Mouse (Mus musculus) limb, embryonic 14.5 days (tissue): ENCODE results near the gene Selenow. TPM values are rescaled to one million over a fixed set of nuclear protein-coding genes. Genes with fewer than 3 reads are reported as not detected.

Source experiments
- ATAC-seq: fragments of 200-750 bp; cut with Nextera tagmentation; 2 replicates; pipeline ENCODE4 v1.8.0; 2017; ENCODE audit warnings: low read depth, moderate number of reproducible peaks, moderate TSS enrichment; ENCODE audit not compliant: low FRiP score
- DNase-seq: peaks from one replicate; pipeline ENCODE4 v3.0.0-alpha.2; 2015; ENCODE audit warnings: low spot score
- H3K27ac ChIP-seq: fragments of 300-500 bp; sonication (generic); replicated peaks from 2 replicates; pipeline ENCODE4 v1.5.1; 2014; ENCODE audit warnings: low read depth, mild to moderate bottlenecking, low read length, moderate library complexity, mixed read lengths
- H3K27me3 ChIP-seq: fragments of 300-500 bp; sonication (generic); 2 replicates; pipeline ENCODE4 v1.6.1; 2014; ENCODE audit warnings: low read length, mixed read lengths; ENCODE audit not compliant: control insufficient read depth, insufficient read depth
- H3K36me3 ChIP-seq: fragments of 300-500 bp; sonication (generic); 2 replicates; pipeline ENCODE4 v1.6.1; 2014; ENCODE audit warnings: mild to moderate bottlenecking, low read length, moderate library complexity, mixed read lengths; ENCODE audit not compliant: control insufficient read depth, insufficient read depth
- H3K4me1 ChIP-seq: fragments of 300-500 bp; sonication (generic); 2 replicates; pipeline ENCODE4 v1.6.1; 2014; ENCODE audit warnings: antibody characterized with exemption, low read length, mixed read lengths; ENCODE audit not compliant: control insufficient read depth, insufficient read depth
- H3K4me2 ChIP-seq: fragments of 300-500 bp; sonication (generic); replicated peaks from 2 replicates; pipeline ENCODE4 v1.6.1; 2014; ENCODE audit warnings: low read depth, mild to moderate bottlenecking, low read length, moderate library complexity; ENCODE audit not compliant: severe bottlenecking
- H3K4me3 ChIP-seq: fragments of 300-500 bp; sonication (generic); replicated peaks from 2 replicates; pipeline ENCODE4 v1.5.1; 2014; ENCODE audit warnings: low read length
- H3K9ac ChIP-seq: fragments of 300-500 bp; sonication (generic); 2 replicates; pipeline ENCODE4 v1.6.1; 2014; ENCODE audit warnings: mild to moderate bottlenecking, low read depth, low read length, moderate library complexity; ENCODE audit not compliant: severe bottlenecking
- H3K9me3 ChIP-seq: fragments of 300-500 bp; sonication (generic); 2 replicates; pipeline ENCODE4 v1.6.1; 2016; ENCODE audit warnings: low read length; ENCODE audit not compliant: control insufficient read depth
- POLR2A ChIP-seq: fragments of 200-500 bp; IDR thresholded peaks from 2 replicates; pipeline ENCODE4 v1.8.0; 2012; ENCODE audit warnings: inconsistent platforms, mild to moderate bottlenecking, moderate library complexity, borderline replicate concordance; ENCODE audit not compliant: insufficient read depth, insufficient read length; ENCODE audit errors: extremely low read depth
- WGBS: fragments of 180-500 bp; shearing (Covaris S2); extraction: QIAGEN DNeasy Blood & Tissue Kit; methylation state at CpG from one replicate; pipeline ENCODE4 v1.1.7; 2014; 5-methylcytosine and 5-hydroxymethylcytosine counted together
- polyA plus RNA-seq, 2 experiments: library from polyadenylated mRNA; depleted of rRNA in 1 of 2; stranded (reverse) in 1 of 2; unstranded in 1 of 2; fragments of >200 nt; fragmentation: Nextera tagmentation in 1 of 2; extraction: Ambion mirVana in 1 of 2; gene quantifications; 2 replicates each; pipeline versions ENCODE4 v1.2.1 to v1.2.3; 2012 to 2014

Gene Selenow
- polyA plus RNA-seq, 2 experiments, result 588 to 1,065 TPM

DNA sequence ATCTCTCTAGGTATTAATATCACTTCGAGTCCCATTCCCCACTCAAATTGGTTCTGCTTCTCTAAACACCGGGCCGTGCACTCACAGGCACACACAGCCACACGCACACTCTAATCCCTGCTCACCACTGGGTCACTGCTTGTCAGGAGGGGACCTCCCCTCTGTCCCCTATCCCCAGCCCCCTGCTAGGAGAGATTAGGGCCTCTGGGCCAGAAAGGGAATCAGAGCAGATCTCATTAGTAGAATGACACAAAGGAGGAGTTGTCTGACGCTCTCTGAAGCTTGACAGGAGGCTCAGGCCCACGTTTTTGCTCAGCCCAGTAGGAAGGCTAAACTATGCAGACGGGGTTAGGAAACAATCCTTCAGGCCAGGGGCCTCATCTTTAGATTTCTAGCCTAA is 40.8 kb downstream of the Selenow start:
- WGBS, result 31% methylated on average over 7 of the region's 7 CpGs
- ATAC-seq, result no peak
- Histone ChIP-seq H3K27ac (no peak overlapping the region), H3K4me1 (no peaks in the 10 kb centered on the region), H3K4me2 (no peak overlapping the region), H3K9me3 (no peaks in the 10 kb centered on the region), H3K9ac (no peak overlapping the region), H3K27me3 (no peaks in the 10 kb centered on the region), H3K4me3 (no peak overlapping the region), H3K36me3 (no peaks in the 10 kb centered on the region)
- no peak for TF ChIP-seq POLR2A
- no peak for DNase-seq

DNA sequence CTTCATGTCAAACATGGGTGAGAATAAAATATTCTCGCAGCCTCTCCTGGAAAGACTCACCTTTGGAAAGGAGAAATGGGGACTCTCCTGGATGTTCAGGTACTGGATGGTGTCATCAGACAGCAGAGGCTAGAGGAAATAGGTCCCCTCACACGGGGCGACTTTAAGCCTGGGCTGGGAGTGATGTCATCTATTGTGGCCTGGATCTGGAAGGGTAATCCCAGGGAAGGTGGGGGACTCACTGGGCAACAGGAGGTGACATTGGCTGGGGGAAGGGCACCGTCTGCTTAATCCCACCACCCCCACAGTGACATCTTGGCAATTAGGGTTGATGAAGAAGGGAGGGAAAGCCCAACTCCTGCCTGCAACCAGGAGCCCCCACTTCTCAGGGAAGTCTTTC is 42.4 kb downstream of the Selenow start, which contains the start of gene Crx:
TSS of gene Crx (minus strand) at position 213 of the 400 bp plus-strand sequence.
- no peaks in the 10 kb centered on the region for H3K4me1 ChIP-seq
- no peaks in the 10 kb centered on the region for H3K9me3 ChIP-seq
- no peaks in the 10 kb centered on the region for H3K36me3 ChIP-seq
- no peak within 1 kb of the TSS for H3K4me3 ChIP-seq
- ATAC-seq (no peak), DNase-seq (no peak)
- H3K27ac ChIP-seq, result no peak within 1 kb of the TSS
- no peak within 1 kb of the TSS for H3K4me2 ChIP-seq
- 29% methylated on average over 4 of the region's 4 CpGs for WGBS
- no peak for TF ChIP-seq POLR2A
- no peak within 1 kb of the TSS for H3K9ac ChIP-seq
- no peaks in the 10 kb centered on the region for H3K27me3 ChIP-seq

Other genes with a start within 250 kb of the Selenow start
- not detected in 2 replicates for gene Obox5, start 172.3 kb downstream of the Selenow start, polyA plus RNA-seq (2012; rRNA removed)
- gene Obox5, start 172.3 kb downstream of the Selenow start, polyA plus RNA-seq (2014; fragmentation: Nextera tagmentation; extraction: Ambion mirVana), result not detected in 2 replicates
- gene Obox6, start 82.7 kb downstream of the Selenow start, polyA plus RNA-seq (2012; rRNA removed), result not detected in 2 replicates
- gene Obox6, start 82.7 kb downstream of the Selenow start, polyA plus RNA-seq (2014; fragmentation: Nextera tagmentation; extraction: Ambion mirVana), result not detected in 2 replicates
- gene Crx, start 42.4 kb downstream of the Selenow start, polyA plus RNA-seq (2012; rRNA removed), result not detected in 2 replicates
- not detected in 2 replicates for gene Crx, start 42.4 kb downstream of the Selenow start, polyA plus RNA-seq (2014; fragmentation: Nextera tagmentation; extraction: Ambion mirVana)
- gene Crxos, start 39.8 kb downstream of the Selenow start, polyA plus RNA-seq (2012; rRNA removed), result not detected in 2 replicates
- not detected in 2 replicates for gene Crxos, start 39.8 kb downstream of the Selenow start, polyA plus RNA-seq (2014; fragmentation: Nextera tagmentation; extraction: Ambion mirVana)
- gene Nop53, start 23.7 kb upstream of the Selenow start, polyA plus RNA-seq (2012; rRNA removed), result 176 and 181 TPM in 2 replicates
- gene Nop53, start 23.7 kb upstream of the Selenow start, polyA plus RNA-seq (2014; fragmentation: Nextera tagmentation; extraction: Ambion mirVana), result 192 and 210 TPM in 2 replicates
- gene Ehd2, start 45.2 kb upstream of the Selenow start, polyA plus RNA-seq (2012; rRNA removed), result 47.6 and 62.0 TPM in 2 replicates
- gene Ehd2, start 45.2 kb upstream of the Selenow start, polyA plus RNA-seq (2014; fragmentation: Nextera tagmentation; extraction: Ambion mirVana), result 42.5 and 49.3 TPM in 2 replicates
- gene Bicra, start 125.5 kb upstream of the Selenow start, polyA plus RNA-seq (2012; rRNA removed), result 20.1 and 26.6 TPM in 2 replicates
- gene Bicra, start 125.5 kb upstream of the Selenow start, polyA plus RNA-seq (2014; fragmentation: Nextera tagmentation; extraction: Ambion mirVana), result 8.6 and 10.1 TPM in 2 replicates
- 0.26 and 0.35 TPM in 2 replicates for gene Zfp541, start 139.4 kb upstream of the Selenow start, polyA plus RNA-seq (2012; rRNA removed)
- 0.17 TPM in 1 of 2 replicates, not detected in the other for gene Zfp541, start 139.4 kb upstream of the Selenow start, polyA plus RNA-seq (2014; fragmentation: Nextera tagmentation; extraction: Ambion mirVana)
- 212 and 247 TPM in 2 replicates for gene Napa, start 176.1 kb upstream of the Selenow start, polyA plus RNA-seq (2012; rRNA removed)
- 206 and 217 TPM in 2 replicates for gene Napa, start 176.1 kb upstream of the Selenow start, polyA plus RNA-seq (2014; fragmentation: Nextera tagmentation; extraction: Ambion mirVana)
- gene Kptn, start 197.5 kb upstream of the Selenow start, polyA plus RNA-seq (2012; rRNA removed), result 38.0 and 43.1 TPM in 2 replicates
- gene Kptn, start 197.5 kb upstream of the Selenow start, polyA plus RNA-seq (2014; fragmentation: Nextera tagmentation; extraction: Ambion mirVana), result 28.6 and 33.5 TPM in 2 replicates
- gene Slc8a2, start 207.4 kb upstream of the Selenow start, polyA plus RNA-seq (2012; rRNA removed), result 7.3 and 9.8 TPM in 2 replicates
- 0.23 and 0.28 TPM in 2 replicates for gene Slc8a2, start 207.4 kb upstream of the Selenow start, polyA plus RNA-seq (2014; fragmentation: Nextera tagmentation; extraction: Ambion mirVana)